Mouse (Mus musculus) heart, postnatal 0 days (tissue): Measurements from ENCODE around the gene Agbl4.

ENCODE experiments used
- CTCF ChIP-seq: IDR thresholded peaks from 2 replicates; pipeline ENCODE4 v1.5.1; 2016; ENCODE audit warnings: antibody characterized with exemption, control low read depth, low read depth
- EP300 ChIP-seq: IDR thresholded peaks from 2 replicates; pipeline ENCODE4 v1.6.1; 2016; ENCODE audit warnings: antibody characterized with exemption, low read depth

GRCm38 (mm10) chr4:110757941-110758340 lies 360.5 kb downstream of the Agbl4 start:
- TF ChIP-seq CTCF (no peak), EP300 (no peak)
